Mouse (Mus musculus): Measurements from ENCODE around the gene Sdk2.

The Sdk2 gene

DNA sequence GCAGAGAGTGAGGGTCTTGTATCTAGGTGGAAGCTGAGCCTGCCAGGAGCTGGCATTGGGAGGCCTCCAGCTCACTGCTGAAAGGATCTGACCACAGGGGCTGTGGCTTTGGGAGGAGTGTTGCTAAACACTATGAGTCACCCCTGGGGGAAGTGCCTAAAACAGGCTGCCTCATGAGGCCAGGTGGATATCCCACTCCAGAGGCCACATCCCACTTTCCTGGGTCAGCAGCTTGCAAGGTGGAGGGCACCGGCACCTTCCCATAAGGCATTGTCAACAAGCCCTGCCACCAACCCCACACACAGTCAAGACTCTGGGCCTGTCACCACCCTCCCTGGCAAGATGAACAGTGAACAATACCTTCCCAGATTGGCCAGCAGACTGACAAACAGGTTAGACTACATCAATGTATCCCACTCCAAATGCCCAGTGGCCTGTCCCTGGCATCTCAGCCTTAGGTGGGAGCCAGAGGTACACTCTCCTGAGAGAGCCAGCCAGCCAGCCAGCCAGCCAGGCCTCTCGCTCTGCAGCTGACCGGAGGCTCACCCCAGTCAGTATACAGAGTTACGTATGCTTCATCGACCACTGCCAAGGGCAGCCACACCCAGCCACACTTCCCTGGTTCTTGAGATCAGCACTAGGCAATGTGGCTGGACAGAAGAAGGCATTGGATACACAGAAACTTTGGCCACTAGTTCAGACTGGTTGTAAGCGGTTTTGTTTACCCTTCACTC, 333.0 kb downstream of the Sdk2 start:
- no peak for DNase-seq

GRCm38 (mm10) chr11:113731945-113732612, 334.8 kb downstream of the Sdk2 start:
- no peak for DNase-seq

DNA sequence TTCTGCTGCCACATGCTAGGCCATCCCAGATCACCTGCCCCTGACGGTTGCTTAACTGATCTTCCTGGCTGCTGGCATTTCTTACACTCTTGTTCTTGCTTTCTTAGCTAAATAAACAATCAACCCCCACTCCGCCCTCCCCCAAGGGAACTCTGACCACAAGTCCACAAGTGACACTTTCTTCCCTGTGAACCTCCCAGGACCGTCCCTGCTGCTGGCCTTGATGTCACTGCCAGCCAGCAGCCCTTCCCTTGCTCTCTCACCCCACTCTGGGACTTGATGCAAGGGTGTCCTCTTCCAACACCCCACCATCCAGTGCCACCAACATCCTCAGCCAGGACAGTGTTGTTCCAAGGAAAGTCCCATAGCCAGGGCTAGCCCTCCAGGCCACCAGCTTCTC, 336.0 kb downstream of the Sdk2 start:
- no peak for DNase-seq

- DNase-seq = no peak
Observed at GRCm38 (mm10) chr11:113729917-113730316, 336.9 kb downstream of the Sdk2 start.

- no peak for DNase-seq
Observed at GRCm38 (mm10) chr11:113729239-113729638, 337.6 kb downstream of the Sdk2 start.

GRCm38 (mm10) chr11:113727992-113728391, 338.9 kb downstream of the Sdk2 start:
- peak; percentile 67 for DNase-seq

DNA sequence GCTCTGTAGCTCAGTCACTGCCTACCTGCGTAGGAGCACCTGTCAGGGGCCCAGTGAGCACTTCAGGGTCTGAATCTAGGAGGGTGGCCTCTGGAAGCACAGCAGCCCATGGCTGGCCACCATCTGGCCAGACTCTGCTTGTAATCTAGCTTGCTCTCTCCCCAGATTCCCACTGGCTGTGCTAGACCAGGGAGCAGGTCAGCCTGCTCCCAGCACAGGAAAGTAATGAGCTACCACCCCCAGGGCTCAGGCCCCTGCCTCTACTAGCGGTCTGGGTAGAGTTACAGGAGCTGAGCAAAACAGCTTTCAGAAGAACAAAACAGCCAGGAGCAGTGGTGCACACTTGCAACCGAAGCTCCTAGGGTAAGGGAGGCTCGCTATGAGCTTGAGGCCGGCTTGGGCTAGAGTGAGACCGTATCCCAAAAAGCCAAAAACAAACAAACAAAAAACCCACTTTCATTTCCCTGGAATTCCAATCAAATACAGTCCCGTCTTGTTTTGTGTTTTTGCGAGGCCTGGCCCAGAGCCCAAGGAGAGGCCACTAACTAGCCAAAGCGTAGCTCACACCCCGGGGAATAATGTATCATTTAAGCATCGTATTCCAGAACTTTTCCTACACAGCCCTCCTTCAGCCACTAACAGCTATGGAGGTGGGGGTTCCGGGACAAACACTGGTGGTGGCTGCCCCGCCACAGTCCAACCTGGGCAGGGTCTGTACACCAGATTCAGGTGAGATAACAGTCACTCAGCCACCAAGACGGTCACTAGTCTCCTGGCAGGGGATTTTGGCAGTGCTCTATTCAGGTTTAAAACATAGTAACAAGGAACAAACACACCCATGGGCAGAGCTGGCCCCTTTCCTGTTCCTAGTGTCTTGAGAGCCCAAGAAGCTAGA, 339.6 kb downstream of the Sdk2 start:
- no peak for DNase-seq
